Mouse (Mus musculus) cerebellum, adult 2 months (tissue): ENCODE data around the gene Cinp.

ENCODE experiments used
- CTCF ChIP-seq: fragments of 200-500 bp; IDR thresholded peaks from 2 replicates; pipeline ENCODE4 v1.5.1; 2011; ENCODE audit warnings: low read depth, mild to moderate bottlenecking, control low read depth, low read length, moderate library complexity, borderline replicate concordance; ENCODE audit not compliant: insufficient read depth
- POLR2A ChIP-seq: fragments of 200-500 bp; IDR thresholded peaks from 2 replicates; pipeline ENCODE4 v1.6.1; 2011; ENCODE audit warnings: low read length, control low read depth, borderline replicate concordance; ENCODE audit not compliant: insufficient read depth

DNA sequence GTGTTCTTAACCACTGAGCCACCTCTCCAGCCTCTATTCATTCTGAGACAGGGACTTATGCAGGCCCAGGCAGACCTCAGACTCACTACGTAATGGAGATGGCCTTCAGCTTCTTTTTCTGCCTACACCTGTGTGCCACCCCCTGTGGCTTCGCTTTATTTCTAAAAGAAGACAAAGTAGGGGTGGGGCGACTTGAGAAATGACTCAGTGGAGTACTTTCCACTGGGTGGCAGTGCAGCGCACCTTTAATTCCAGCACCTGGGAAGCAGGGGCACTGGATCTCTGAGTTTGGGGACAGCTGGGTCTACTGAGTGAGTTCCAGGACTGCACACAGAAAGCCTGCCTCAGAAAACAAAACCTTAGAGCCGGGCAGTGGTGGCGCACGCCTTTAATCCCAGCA lies 6.7 kb downstream of the Cinp start:
- TF ChIP-seq CTCF = peak; percentile 29; the same call in 1 of the 2 replicates
- TF ChIP-seq POLR2A = no peak
